Mouse (Mus musculus) mesoderm, embryonic 11.5 days (tissue): Measurements from ENCODE around the gene Gnptab.

Experiments used
- DNase-seq: peaks from one replicate; pipeline ENCODE4 v3.0.0-alpha.2; 2012; ENCODE audit warnings: low read depth, low spot score

Gnptab gene

GRCm38 (mm10) chr10:88377666-88378065 lies 1.3 kb upstream of the Gnptab start:
- no peak for DNase-seq

- no peak for DNase-seq
These were observed 1.1 kb downstream of the Gnptab start for GRCm38 (mm10) chr10:88380002-88380401.

GRCm38 (mm10) chr10:88380430-88381060 lies 1.6 kb downstream of the Gnptab start:
- no peak for DNase-seq

GRCm38 (mm10) chr10:88381286-88381685 lies 2.4 kb downstream of the Gnptab start:
- no peak for DNase-seq

GRCm38 (mm10) chr10:88382009-88382408 lies 3.1 kb downstream of the Gnptab start:
- DNase-seq = no peak

GRCm38 (mm10) chr10:88383479-88383878 lies 4.5 kb downstream of the Gnptab start:
- no peak for DNase-seq

- no peak for DNase-seq
These were observed 5.1 kb downstream of the Gnptab start for GRCm38 (mm10) chr10:88384081-88384480.

- DNase-seq = no peak
These were observed 6.4 kb downstream of the Gnptab start for GRCm38 (mm10) chr10:88385290-88385689.

GRCm38 (mm10) chr10:88385758-88386157 lies 6.8 kb downstream of the Gnptab start:
- DNase-seq = no peak

- no peak for DNase-seq
These were observed 7.3 kb downstream of the Gnptab start for GRCm38 (mm10) chr10:88386251-88386650.

GRCm38 (mm10) chr10:88389576-88389975 lies 10.6 kb downstream of the Gnptab start:
- DNase-seq = no peak

- peak; percentile 48 for DNase-seq
These were observed 11.3 kb downstream of the Gnptab start for GRCm38 (mm10) chr10:88390096-88390790.

- DNase-seq = no peak
These were observed 12.6 kb downstream of the Gnptab start for GRCm38 (mm10) chr10:88391495-88391894.

- DNase-seq = no peak
These were observed 13.4 kb downstream of the Gnptab start for GRCm38 (mm10) chr10:88392181-88392847.

GRCm38 (mm10) chr10:88398668-88399243 lies 19.8 kb downstream of the Gnptab start:
- no peak for DNase-seq

GRCm38 (mm10) chr10:88399271-88399670 lies 20.3 kb downstream of the Gnptab start:
- no peak for DNase-seq

- DNase-seq = no peak
These were observed 24.1 kb downstream of the Gnptab start for GRCm38 (mm10) chr10:88403021-88403420.

GRCm38 (mm10) chr10:88404220-88404619 lies 25.3 kb downstream of the Gnptab start:
- DNase-seq = no peak

- no peak for DNase-seq
These were observed 26.9 kb downstream of the Gnptab start for GRCm38 (mm10) chr10:88405812-88406211.

GRCm38 (mm10) chr10:88407875-88408631 lies 29.1 kb downstream of the Gnptab start:
- no peak for DNase-seq

GRCm38 (mm10) chr10:88409751-88410150 lies 30.8 kb downstream of the Gnptab start:
- no peak for DNase-seq
